Mouse (Mus musculus): ENCODE results near the gene Slamf8.
A peak's percentile ranks its signal among the peaks of the same experiment; 100 is the strongest.

Gene Slamf8

GRCm38 (mm10) chr1:172593956-172594355, 3.6 kb upstream of the Slamf8 start:
- no peak for DNase-seq (ENCODE audit: low read depth, low spot score)

- DNase-seq (ENCODE audit: low read depth, low spot score), result no peak
Observed at GRCm38 (mm10) chr1:172593321-172593720, 3.0 kb upstream of the Slamf8 start.

- no peak for DNase-seq (ENCODE audit: low read depth, low spot score)
Observed at GRCm38 (mm10) chr1:172585612-172586567, 4.5 kb downstream of the Slamf8 start.

GRCm38 (mm10) chr1:172585026-172585425, 5.3 kb downstream of the Slamf8 start:
- DNase-seq (ENCODE audit: low read depth, low spot score), result no peak

GRCm38 (mm10) chr1:172584271-172584670, 6.1 kb downstream of the Slamf8 start:
- DNase-seq (ENCODE audit: low read depth, low spot score), result no peak

- no peak for DNase-seq (ENCODE audit: low read depth, low spot score)
Observed at GRCm38 (mm10) chr1:172582436-172582835, 7.9 kb downstream of the Slamf8 start.

- no peak for DNase-seq (ENCODE audit: low read depth, low spot score)
Observed at GRCm38 (mm10) chr1:172580116-172580515, 10.3 kb downstream of the Slamf8 start.

GRCm38 (mm10) chr1:172567758-172568157, 22.6 kb downstream of the Slamf8 start:
- no peak for DNase-seq (ENCODE audit: low read depth, low spot score)

- DNase-seq (ENCODE audit: low read depth, low spot score), result no peak
Observed at GRCm38 (mm10) chr1:172566131-172566530, 24.2 kb downstream of the Slamf8 start.

GRCm38 (mm10) chr1:172563465-172563828, 26.9 kb downstream of the Slamf8 start:
- DNase-seq (ENCODE audit: low read depth, low spot score), result no peak

- DNase-seq (ENCODE audit: low read depth, low spot score), result peak; percentile 83
Observed at GRCm38 (mm10) chr1:172562641-172563464, 27.5 kb downstream of the Slamf8 start.

- no peak for DNase-seq (ENCODE audit: low read depth, low spot score)
Observed at GRCm38 (mm10) chr1:172555638-172556037, 34.7 kb downstream of the Slamf8 start, which contains the start of gene Vsig8. Gene Vsig8, plus strand, starts transcription at chr1:172555938.

GRCm38 (mm10) chr1:172552623-172553022, 37.7 kb downstream of the Slamf8 start:
- no peak for DNase-seq (ENCODE audit: low read depth, low spot score)

GRCm38 (mm10) chr1:172551009-172551408, 39.4 kb downstream of the Slamf8 start:
- DNase-seq (ENCODE audit: low read depth, low spot score), result no peak

GRCm38 (mm10) chr1:172550551-172550951, 39.8 kb downstream of the Slamf8 start:
- no peak for DNase-seq (ENCODE audit: low read depth, low spot score)

- DNase-seq (ENCODE audit: low read depth, low spot score), result no peak
Observed at GRCm38 (mm10) chr1:172549717-172550116, 40.7 kb downstream of the Slamf8 start.

GRCm38 (mm10) chr1:172549314-172549713, 41.1 kb downstream of the Slamf8 start:
- no peak for DNase-seq (ENCODE audit: low read depth, low spot score)

- DNase-seq (ENCODE audit: low read depth, low spot score), result no peak
Observed at GRCm38 (mm10) chr1:172548501-172548900, 41.9 kb downstream of the Slamf8 start.

- DNase-seq (ENCODE audit: low read depth, low spot score), result no peak
Observed at GRCm38 (mm10) chr1:172546062-172546461, 44.3 kb downstream of the Slamf8 start.

- no peak for DNase-seq (ENCODE audit: low read depth, low spot score)
Observed at GRCm38 (mm10) chr1:172540283-172540820, 50.0 kb downstream of the Slamf8 start.

- no peak for DNase-seq (ENCODE audit: low read depth, low spot score)
Observed at GRCm38 (mm10) chr1:172539827-172540226, 50.5 kb downstream of the Slamf8 start.

- DNase-seq (ENCODE audit: low read depth, low spot score), result no peak
Observed at GRCm38 (mm10) chr1:172535116-172535515, 55.3 kb downstream of the Slamf8 start.

All from forelimb bud, embryonic 11.5 days (tissue).